In the genomic region with DNA sequence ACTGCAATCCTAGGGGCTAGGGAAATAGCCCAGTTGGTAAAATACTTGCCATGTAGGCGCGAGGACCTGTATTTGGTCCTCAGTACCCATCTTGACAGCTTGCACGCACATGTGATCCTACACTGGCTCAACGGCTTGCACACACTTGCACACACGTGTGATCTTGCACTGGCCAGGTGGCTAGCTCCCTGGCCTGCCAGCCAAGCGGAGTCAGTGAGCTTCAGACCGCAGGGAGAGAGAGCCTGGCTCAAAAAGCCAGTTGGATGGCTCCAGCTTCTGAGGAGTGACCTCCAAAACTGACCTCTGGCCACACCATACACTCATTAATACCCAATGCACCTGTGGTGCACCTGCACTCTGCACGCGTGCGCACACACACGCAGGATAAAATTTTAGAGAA, we compare ENCODE assay signal across 8 mouse cellular contexts. TPM values are rescaled to one million over a fixed set of nuclear protein-coding genes. Genes with fewer than 3 reads are reported as not detected.
DNase-seq lines count a peak whose midpoint lies in the region; ATAC-seq lines count a peak whose summit lies in the region.

No protein-coding gene starts in this region.

- 82% methylated on average over 11 of the region's 11 CpGs for WGBS in heart, embryonic 12.5 days
- WGBS in liver, embryonic 11.5 days: 74% methylated on average over 11 of the region's 11 CpGs

- peak overlapping the region; percentile 84 for H3K4me2 ChIP-seq in heart, embryonic 12.5 days
- peak overlapping the region; percentile 95 for H3K4me2 ChIP-seq in liver, embryonic 11.5 days

- H3K4me1 ChIP-seq in heart, embryonic 12.5 days (replicated peaks): peaks cover 26% of the 10 kb centered on the region
- peaks cover 40% of the 10 kb centered on the region for H3K4me1 ChIP-seq in liver, embryonic 11.5 days (replicated peaks; ENCODE audit: control insufficient read depth, insufficient read depth, low read length)

- H3K27ac ChIP-seq in heart, embryonic 12.5 days (ENCODE audit: poor library complexity, severe bottlenecking): no peak overlapping the region; the same call in 1 of the 2 replicates
- H3K27ac ChIP-seq in liver, embryonic 11.5 days (ENCODE audit: low read depth, low read length): peak overlapping the region; percentile 90

- no peak for ATAC-seq in heart, embryonic 12.5 days (ENCODE audit: insufficient number of reproducible peaks, low FRiP score)
- ATAC-seq in liver, embryonic 11.5 days (replicated peaks; ENCODE audit: low FRiP score): no peak

- no peak for DNase-seq in heart, postnatal 10 days
- DNase-seq in spleen, postnatal 4 days (ENCODE audit: low spot score in 2 of 2): peak; percentile 18 to 64
- no peak for DNase-seq in spleen, postnatal 36 days (ENCODE audit: low spot score in 2 of 2)
- no peak for DNase-seq in liver, embryonic 11.5 days (ENCODE audit: low spot score)
- DNase-seq in layer of hippocampus, postnatal 25 days (ENCODE audit: extremely low spot score in 1 of 2, low spot score in 1 of 2): no peak
- no peak for DNase-seq in adrenal gland, postnatal 25 days
- DNase-seq in embryo, embryonic 9.5 days (ENCODE audit: extremely low spot score): no peak

- peak overlapping the region; percentile 64 for H3K4me3 ChIP-seq in heart, embryonic 12.5 days
- H3K4me3 ChIP-seq in liver, embryonic 11.5 days (ENCODE audit: low read depth, low read length): peak overlapping the region; percentile 83

- peaks cover 4% of the 10 kb centered on the region; the same call in 1 of the 2 replicates for H3K27me3 ChIP-seq in heart, embryonic 12.5 days (replicated peaks)
- H3K27me3 ChIP-seq in liver, embryonic 11.5 days (replicated peaks; ENCODE audit: control insufficient read depth, insufficient read depth, low read length): no peaks in the 10 kb centered on the region

- no peaks in the 10 kb centered on the region for H3K9me3 ChIP-seq in heart, embryonic 12.5 days (replicated peaks)
- H3K9me3 ChIP-seq in liver, embryonic 11.5 days (ENCODE audit: control insufficient read depth, low read length): no peaks in the 10 kb centered on the region

- peak overlapping the region; percentile 75; the same call in 1 of the 2 replicates for H3K9ac ChIP-seq in heart, embryonic 12.5 days
- peak overlapping the region; percentile 91 for H3K9ac ChIP-seq in liver, embryonic 11.5 days (ENCODE audit: low read depth, low read length)

- intact Hi-C loops in heart, postnatal 10 days (cut with DNase I): loop anchor here (10.0 kb wide), 1 partner anchor 370 kb away; no protein-coding TSS in a partner anchor

- H3K36me3 ChIP-seq in heart, embryonic 12.5 days: peaks cover 1% of the 10 kb centered on the region; the same call in 1 of the 2 replicates
- no peaks in the 10 kb centered on the region for H3K36me3 ChIP-seq in liver, embryonic 11.5 days (ENCODE audit: control insufficient read depth, insufficient read depth, low read length)

RNA-seq across cellular contexts. Expression of gene Creg1, which starts 1.5 kb away (rescaled TPM):
- polyA plus RNA-seq in heart, embryonic 12.5 days (2016; fragmentation: Nextera tagmentation; extraction: Ambion mirVana): 94.9 and 109 TPM in 2 replicates
- total RNA-seq in heart, postnatal 10 days (2021): 10 to 100 TPM; 34.8 to 36.1 TPM
- polyA plus RNA-seq in liver, embryonic 11.5 days (2014; fragmentation: Nextera tagmentation; extraction: Ambion mirVana): 237 and 244 TPM in 2 replicates
- 10 to 100 TPM; 26.1 to 28.7 TPM for total RNA-seq in layer of hippocampus, postnatal 25 days (2021)
- total RNA-seq in adrenal gland, postnatal 25 days (2021): 49.1 and 54.8 TPM in 2 replicates

RNA-seq across cellular contexts. Expression of gene Cd247, which starts 23.4 kb away (rescaled TPM):
- polyA plus RNA-seq in heart, embryonic 12.5 days (2016; fragmentation: Nextera tagmentation; extraction: Ambion mirVana): 0.38 and 0.49 TPM in 2 replicates
- 1 to 10 TPM; 1.7 TPM for total RNA-seq in heart, postnatal 10 days (2021)
- polyA plus RNA-seq in liver, embryonic 11.5 days (2014; fragmentation: Nextera tagmentation; extraction: Ambion mirVana): 0.77 TPM in 1 of 2 replicates, not detected in the other
- not detected for total RNA-seq in layer of hippocampus, postnatal 25 days (2021)
- 0.30 TPM in 1 of 2 replicates, not detected in the other for total RNA-seq in adrenal gland, postnatal 25 days (2021)

RNA-seq across cellular contexts. Expression of gene Rcsd1, which starts 55.5 kb away (rescaled TPM):
- 113 and 122 TPM in 2 replicates for polyA plus RNA-seq in heart, embryonic 12.5 days (2016; fragmentation: Nextera tagmentation; extraction: Ambion mirVana)
- 100 to 1,000 TPM; 112 to 114 TPM for total RNA-seq in heart, postnatal 10 days (2021)
- polyA plus RNA-seq in liver, embryonic 11.5 days (2014; fragmentation: Nextera tagmentation; extraction: Ambion mirVana): 13.3 and 17.8 TPM in 2 replicates
- total RNA-seq in layer of hippocampus, postnatal 25 days (2021): 1 to 10 TPM; 4.3 to 4.8 TPM
- 16.1 and 19.1 TPM in 2 replicates for total RNA-seq in adrenal gland, postnatal 25 days (2021)

Comparison
In these comparisons a context has a peak if more than half of its experiments do, and no peak if none do; other contexts are left out.
1. DNase-seq: peak in spleen, postnatal 4 days (2 of 2); none in heart, postnatal 10 days (0 of 2), spleen, postnatal 36 days (0 of 2), liver, embryonic 11.5 days (single experiment), layer of hippocampus, postnatal 25 days (0 of 2), adrenal gland, postnatal 25 days (single experiment) and embryo, embryonic 9.5 days (single experiment).